Mouse (Mus musculus): Measurements from ENCODE around the gene Rabggta. TPM values are rescaled to one million over a fixed set of nuclear protein-coding genes. Genes with fewer than 3 reads are reported as not detected.
"Not testable (repeated sequence)": the region's sequence is repeated elsewhere in the genome, so short reads cannot be mapped to it uniquely, and the experiment has no call there.

Gene Rabggta
- total and polyA plus RNA-seq, 3 experiments: 12.4 to 27.6 (median 15.2) TPM

GRCm38 (mm10) chr14:55762001-55762821 lies 40.1 kb upstream of the Rabggta start:
- Histone ChIP-seq H3K4me1 (ENCODE audit: insufficient read depth, low read depth, low read length) (peaks cover 63% of the 10 kb centered on the region), H3K27me3 (ENCODE audit: insufficient read depth, low read length) (peaks cover 7% of the 10 kb centered on the region; the same call in 1 of the 2 replicates), H3K4me3 (ENCODE audit: low read depth, low read length) (0 out of 2 replicates have a peak overlapping the region, but pooled peaks have one; percentile 9), H3K36me3 (replicated peaks) (peaks cover 14% of the 10 kb centered on the region), H3K9me3 (replicated peaks) (peaks cover 3% of the 10 kb centered on the region; the same call in 1 of the 2 replicates)
- DNase-seq (ENCODE audit: low spot score) (no peak), ATAC-seq (ENCODE audit: extremely low read depth, insufficient number of reproducible peaks, low FRiP score, poor library complexity, severe bottlenecking) (no peak)
- TF ChIP-seq CTCF (IDR thresholded peaks at IDR 0.05; ENCODE audit: low read depth, low read length) (no peak), GATA1 (IDR thresholded peaks at IDR 0.05; ENCODE audit: borderline replicate concordance, low read length) (no peak), GATA2 (IDR thresholded peaks at IDR 0.05; ENCODE audit: borderline replicate concordance, low read depth, low read length) (no peak), POLR2AphosphoS5 (IDR thresholded peaks at IDR 0.05; ENCODE audit: insufficient replicate concordance, low read depth, low read length) (no peak), TAL1 (conservative IDR thresholded peaks at IDR 0.05; ENCODE audit: low read depth, low read length) (no peak)

- ATAC-seq (ENCODE audit: extremely low read depth, insufficient number of reproducible peaks, low FRiP score, poor library complexity, severe bottlenecking) (no peak), DNase-seq (ENCODE audit: low spot score) (no peak)
- Histone ChIP-seq H3K9me3 (replicated peaks) (peaks cover 3% of the 10 kb centered on the region; the same call in 1 of the 2 replicates), H3K4me1 (ENCODE audit: insufficient read depth, low read depth, low read length) (peaks cover 57% of the 10 kb centered on the region), H3K36me3 (replicated peaks) (peaks cover 21% of the 10 kb centered on the region), H3K27me3 (ENCODE audit: insufficient read depth, low read length) (peaks cover 7% of the 10 kb centered on the region; the same call in 1 of the 2 replicates), H3K4me3 (ENCODE audit: low read depth, low read length) (0 out of 2 replicates have a peak within 1 kb of the TSS, but pooled peaks have one; percentile 9)
- TF ChIP-seq CTCF (IDR thresholded peaks at IDR 0.05; ENCODE audit: low read depth, low read length) (no peak), TAL1 (conservative IDR thresholded peaks at IDR 0.05; ENCODE audit: low read depth, low read length) (no peak), GATA1 (IDR thresholded peaks at IDR 0.05; ENCODE audit: borderline replicate concordance, low read length) (no peak), POLR2AphosphoS5 (IDR thresholded peaks at IDR 0.05; ENCODE audit: insufficient replicate concordance, low read depth, low read length) (no peak), GATA2 (IDR thresholded peaks at IDR 0.05; ENCODE audit: borderline replicate concordance, low read depth, low read length) (no peak)
Observed at GRCm38 (mm10) chr14:55761163-55761562, 39.1 kb upstream of the Rabggta start, which contains the start of gene Ltb4r2. Ltb4r2 (plus strand) TSS chr14:55761428.

GRCm38 (mm10) chr14:55760156-55760555 lies 38.1 kb upstream of the Rabggta start:
- H3K27me3 ChIP-seq (ENCODE audit: insufficient read depth, low read length); H3K4me3 ChIP-seq (ENCODE audit: low read depth, low read length); ATAC-seq (ENCODE audit: extremely low read depth, insufficient number of reproducible peaks, low FRiP score, poor library complexity, severe bottlenecking); H3K9me3 ChIP-seq (replicated peaks); DNase-seq (ENCODE audit: low spot score): not testable (repeated sequence)
- peak; percentile 60 for TF ChIP-seq CTCF (IDR thresholded peaks at IDR 0.05; ENCODE audit: low read depth, low read length)
- peaks cover 47% of the 10 kb centered on the region for H3K4me1 ChIP-seq (ENCODE audit: insufficient read depth, low read depth, low read length)
- peaks cover 31% of the 10 kb centered on the region for H3K36me3 ChIP-seq (replicated peaks)

- H3K4me3 ChIP-seq (ENCODE audit: low read depth, low read length): no peak within 1 kb of the TSS
- DNase-seq (ENCODE audit: low spot score): no peak
- peaks cover 3% of the 10 kb centered on the region; the same call in 1 of the 2 replicates for H3K9me3 ChIP-seq (replicated peaks)
- ATAC-seq (ENCODE audit: extremely low read depth, insufficient number of reproducible peaks, low FRiP score, poor library complexity, severe bottlenecking): no peak
- peaks cover 7% of the 10 kb centered on the region; the same call in 1 of the 2 replicates for H3K27me3 ChIP-seq (ENCODE audit: insufficient read depth, low read length)
- H3K4me1 ChIP-seq (ENCODE audit: insufficient read depth, low read depth, low read length): peaks cover 34% of the 10 kb centered on the region
- TF ChIP-seq POLR2AphosphoS5 (IDR thresholded peaks at IDR 0.05; ENCODE audit: insufficient replicate concordance, low read depth, low read length) (no peak), GATA1 (IDR thresholded peaks at IDR 0.05; ENCODE audit: borderline replicate concordance, low read length) (no peak), TAL1 (conservative IDR thresholded peaks at IDR 0.05; ENCODE audit: low read depth, low read length) (no peak), CTCF (IDR thresholded peaks at IDR 0.05; ENCODE audit: low read depth, low read length) (no peak), GATA2 (IDR thresholded peaks at IDR 0.05; ENCODE audit: borderline replicate concordance, low read depth, low read length) (no peak)
- peaks cover 49% of the 10 kb centered on the region for H3K36me3 ChIP-seq (replicated peaks)
Observed at GRCm38 (mm10) chr14:55758363-55758784, 36.3 kb upstream of the Rabggta start, which contains the start of gene Cideb. Cideb (minus strand) TSS chr14:55758458.

GRCm38 (mm10) chr14:55757566-55757965 lies 35.5 kb upstream of the Rabggta start:
- no peak for DNase-seq (ENCODE audit: low spot score)
- peaks cover 7% of the 10 kb centered on the region; the same call in 1 of the 2 replicates for H3K27me3 ChIP-seq (ENCODE audit: insufficient read depth, low read length)
- TF ChIP-seq GATA2 (IDR thresholded peaks at IDR 0.05; ENCODE audit: borderline replicate concordance, low read depth, low read length): no peak
- no peak for TF ChIP-seq CTCF (IDR thresholded peaks at IDR 0.05; ENCODE audit: low read depth, low read length)
- H3K4me3 ChIP-seq (ENCODE audit: low read depth, low read length): no peak overlapping the region
- peaks cover 57% of the 10 kb centered on the region for H3K36me3 ChIP-seq (replicated peaks)
- peaks cover 3% of the 10 kb centered on the region; the same call in 1 of the 2 replicates for H3K9me3 ChIP-seq (replicated peaks)
- no peak for ATAC-seq (ENCODE audit: extremely low read depth, insufficient number of reproducible peaks, low FRiP score, poor library complexity, severe bottlenecking)
- H3K4me1 ChIP-seq (ENCODE audit: insufficient read depth, low read depth, low read length): peaks cover 30% of the 10 kb centered on the region

GRCm38 (mm10) chr14:55747051-55747847 lies 25.2 kb upstream of the Rabggta start:
- peak overlapping the region; percentile 85; the same call in 1 of the 2 replicates for H3K4me3 ChIP-seq (ENCODE audit: low read depth, low read length)
- DNase-seq (ENCODE audit: low spot score) (no peak), ATAC-seq (ENCODE audit: extremely low read depth, insufficient number of reproducible peaks, low FRiP score, poor library complexity, severe bottlenecking) (no peak)
- TF ChIP-seq CTCF (IDR thresholded peaks at IDR 0.05; ENCODE audit: low read depth, low read length): no peak
- TF ChIP-seq GATA1 (IDR thresholded peaks at IDR 0.05; ENCODE audit: borderline replicate concordance, low read length): no peak
- TF ChIP-seq GATA2 (IDR thresholded peaks at IDR 0.05; ENCODE audit: borderline replicate concordance, low read depth, low read length): no peak
- TF ChIP-seq POLR2AphosphoS5 (IDR thresholded peaks at IDR 0.05; ENCODE audit: insufficient replicate concordance, low read depth, low read length): no peak
- no peak for TF ChIP-seq TAL1 (conservative IDR thresholded peaks at IDR 0.05; ENCODE audit: low read depth, low read length)
- H3K4me1 ChIP-seq (ENCODE audit: insufficient read depth, low read depth, low read length): peaks cover 36% of the 10 kb centered on the region
- no peaks in the 10 kb centered on the region for H3K9me3 ChIP-seq (replicated peaks)
- H3K36me3 ChIP-seq (replicated peaks): peaks cover 72% of the 10 kb centered on the region
- no peaks in the 10 kb centered on the region for H3K27me3 ChIP-seq (ENCODE audit: insufficient read depth, low read length)

All from G1E (cell line).